In genomic region chr16:6455349-6455748, GRCm38 (mm10) we compare ENCODE assay signal across 13 mouse cellular contexts.
A peak's percentile ranks its signal among the peaks of the same experiment; 100 is the strongest.
DNase-seq lines count a peak whose midpoint lies in the region; ATAC-seq and TF ChIP-seq lines count a peak whose summit lies in the region.
"Had no signal": no experiment of that assay in that cellular context is flagged by ENCODE, and none has a peak within 500 bp of the region (broad histone marks: within the 10 kb centered on the region; RNA-seq: fewer than 3 reads in every experiment).

No protein-coding gene starts in this region.

- H3K4me3 ChIP-seq in embryonic facial prominence, embryonic 11.5 days (ENCODE audit: low read depth, low read length) = no peak overlapping the region
- no peak overlapping the region for H3K4me3 ChIP-seq in embryonic facial prominence, embryonic 10.5 days
- H3K4me3 ChIP-seq in layer of hippocampus, adult 2 months = no peak overlapping the region
- H3K4me3 ChIP-seq in CH12.LX (replicated peaks in 1 of 3; ENCODE audit: low read depth in 2 of 3, low read length in 2 of 3, poor library complexity in 1 of 3) = no peak overlapping the region
- H3K4me3 ChIP-seq: embryonic facial prominence, embryonic 15.5 days; hindbrain, embryonic 15.5 days had no signal

- H3K4me2 ChIP-seq in embryonic facial prominence, embryonic 11.5 days (ENCODE audit: low read depth, low read length) = no peak overlapping the region
- no peak overlapping the region for H3K4me2 ChIP-seq in CH12.LX (ENCODE audit: insufficient read depth, low read depth, poor library complexity, severe bottlenecking)
- H3K4me2 ChIP-seq: embryonic facial prominence, embryonic 15.5 days; hindbrain, embryonic 15.5 days had no signal

- WGBS in embryonic facial prominence, embryonic 11.5 days = 72% methylated on average over 3 of the region's 3 CpGs
- WGBS in embryonic facial prominence, embryonic 10.5 days = 71% methylated on average over 3 of the region's 3 CpGs

- TF ChIP-seq EP300 in CH12.LX (IDR thresholded peaks at IDR 0.05; ENCODE audit: low read length) = no peak

- TF ChIP-seq RAD21 in CH12.LX (IDR thresholded peaks at IDR 0.05; ENCODE audit: low read depth, low read length) = no peak

- no peak for ATAC-seq in embryonic facial prominence, embryonic 11.5 days (replicated peaks; ENCODE audit: insufficient number of reproducible peaks, low FRiP score, low TSS enrichment, low read depth)

- no peaks in the 10 kb centered on the region for H3K79me2 ChIP-seq in CH12.LX (replicated peaks; ENCODE audit: control insufficient read depth, extremely low read depth, insufficient read depth, poor library complexity, severe bottlenecking)

- no peaks in the 10 kb centered on the region for H3K4me1 ChIP-seq in embryonic facial prominence, embryonic 11.5 days (ENCODE audit: control insufficient read depth, insufficient read depth, low read length)
- H3K4me1 ChIP-seq in embryonic facial prominence, embryonic 10.5 days = no peaks in the 10 kb centered on the region
- H3K4me1 ChIP-seq in CH12.LX (ENCODE audit: control insufficient read depth in 1 of 2, insufficient read depth in 2 of 2) = no peaks in the 10 kb centered on the region
- H3K4me1 ChIP-seq: embryonic facial prominence, embryonic 15.5 days; hindbrain, embryonic 15.5 days had no signal

- no peak overlapping the region for H3K27ac ChIP-seq in embryonic facial prominence, embryonic 11.5 days (replicated peaks; ENCODE audit: low read depth, low read length)
- H3K27ac ChIP-seq in embryonic facial prominence, embryonic 10.5 days (replicated peaks) = no peak overlapping the region
- no peak overlapping the region for H3K27ac ChIP-seq in layer of hippocampus, adult 2 months
- no peak overlapping the region for H3K27ac ChIP-seq in CH12.LX (ENCODE audit: insufficient read depth, low read depth)
- H3K27ac ChIP-seq: embryonic facial prominence, embryonic 15.5 days; hindbrain, embryonic 15.5 days had no signal

- no peak overlapping the region for H3K9ac ChIP-seq in embryonic facial prominence, embryonic 11.5 days (replicated peaks; ENCODE audit: low read length)
- H3K9ac ChIP-seq in CH12.LX (ENCODE audit: insufficient read depth, low read depth) = no peak overlapping the region
- H3K9ac ChIP-seq: embryonic facial prominence, embryonic 15.5 days; hindbrain, embryonic 15.5 days had no signal

- peak; percentile 9 for DNase-seq in embryonic facial prominence, embryonic 11.5 days (ENCODE audit: low spot score)
- DNase-seq in embryonic facial prominence, embryonic 10.5 days (ENCODE audit: low spot score) = no peak
- DNase-seq in layer of hippocampus, adult 2 months (ENCODE audit: low spot score in 2 of 2) = no peak
- no peak for DNase-seq in layer of hippocampus, adult 18-20 months (ENCODE audit: low spot score in 2 of 2)
- DNase-seq in CH12.LX (ENCODE audit: extremely low read depth) = no peak
- peak; percentile 4 for DNase-seq in adipocyte (ENCODE audit: low spot score)
- no peak for DNase-seq in frontal cortex, postnatal 14 days (ENCODE audit: low spot score in 2 of 2)
- no peak for DNase-seq in layer of hippocampus, postnatal 14 days (ENCODE audit: low spot score in 2 of 2)
- DNase-seq: heart, adult 18-20 months; lung, postnatal 4 days; thymus, postnatal 36 days had no signal

- dilution Hi-C loops in CH12.LX (cut with MboI; ENCODE audit: extremely low pct_ligation_motif_present, extremely low pct_unique_long_range_greater_than_20kb, low sequenced_read_pairs) = no loop called here

- TF ChIP-seq POLR2A in CH12.LX (IDR thresholded peaks at IDR 0.05; ENCODE audit: low read depth, low read length) = no peak

- no peaks in the 10 kb centered on the region for H3K27me3 ChIP-seq in embryonic facial prominence, embryonic 11.5 days (ENCODE audit: control insufficient read depth, insufficient read depth, low read length)
- no peaks in the 10 kb centered on the region for H3K27me3 ChIP-seq in embryonic facial prominence, embryonic 10.5 days (replicated peaks; ENCODE audit: low read depth, poor library complexity, severe bottlenecking)
- no peaks in the 10 kb centered on the region for H3K27me3 ChIP-seq in CH12.LX (replicated peaks)
- H3K27me3 ChIP-seq: embryonic facial prominence, embryonic 15.5 days; hindbrain, embryonic 15.5 days had no signal

- no peaks in the 10 kb centered on the region for H3K36me3 ChIP-seq in embryonic facial prominence, embryonic 11.5 days (replicated peaks; ENCODE audit: control insufficient read depth, insufficient read depth, low read depth, low read length)
- H3K36me3 ChIP-seq in embryonic facial prominence, embryonic 10.5 days (replicated peaks) = no peaks in the 10 kb centered on the region
- no peaks in the 10 kb centered on the region for H3K36me3 ChIP-seq in CH12.LX (replicated peaks in 1 of 2; ENCODE audit: control insufficient read depth in 1 of 2, insufficient read depth in 1 of 2, low read length in 1 of 2)
- H3K36me3 ChIP-seq: embryonic facial prominence, embryonic 15.5 days; hindbrain, embryonic 15.5 days had no signal

- H3K9me3 ChIP-seq in embryonic facial prominence, embryonic 11.5 days (replicated peaks; ENCODE audit: control insufficient read depth, low read length) = no peaks in the 10 kb centered on the region
- no peaks in the 10 kb centered on the region for H3K9me3 ChIP-seq in embryonic facial prominence, embryonic 10.5 days
- peaks cover 80% of the 10 kb centered on the region for H3K9me3 ChIP-seq in CH12.LX (replicated peaks; ENCODE audit: low read length)
- H3K9me3 ChIP-seq: embryonic facial prominence, embryonic 15.5 days; hindbrain, embryonic 15.5 days had no signal

- peak; percentile 73 for TF ChIP-seq CTCF in layer of hippocampus, adult 2 months (conservative IDR thresholded peaks at IDR 0.05)
- TF ChIP-seq CTCF in CH12.LX (conservative IDR thresholded peaks at IDR 0.05 in 1 of 2, IDR thresholded peaks at IDR 0.05 in 1 of 2; ENCODE audit: low read depth in 2 of 2, low read length in 2 of 2) = peak in 1 of 2 experiments; percentile 34; a peak in 2 of 4 replicates

- in situ Hi-C loops in CH12.LX (cut with MboI; ENCODE audit: low pct_ligation_motif_present, low pct_unique_long_range_greater_than_20kb, low sequenced_read_pairs) = no loop called here

TF ChIP-seq in CH12.LX, 34 proteins besides CTCF, POLR2A, EP300 and RAD21:
- TF ChIP-seq POLR2AphosphoS2 (IDR thresholded peaks at IDR 0.05; ENCODE audit: low read depth, low read length) = no peak
- TF ChIP-seq USF1 (IDR thresholded peaks at IDR 0.05; ENCODE audit: low read depth, low read length) = no peak
- TF ChIP-seq SMC3 (IDR thresholded peaks at IDR 0.05; ENCODE audit: low read depth, low read length) = 0 out of 2 replicates have a peak, but pooled peaks have one; percentile 19

Comparison
In these comparisons a context has a peak if more than half of its experiments do, and no peak if none do; other contexts are left out.
1. DNase-seq: peak in embryonic facial prominence, embryonic 11.5 days (single experiment) and adipocyte (single experiment); none in embryonic facial prominence, embryonic 10.5 days (single experiment), layer of hippocampus, adult 2 months (0 of 2), layer of hippocampus, adult 18-20 months (0 of 2), CH12.LX (single experiment), frontal cortex, postnatal 14 days (0 of 2) and layer of hippocampus, postnatal 14 days (0 of 2).